Mouse (Mus musculus) megakaryocyte-erythroid progenitor cell, adult 5-6 weeks (primary cell): ENCODE results near the gene Gna14. TPM values are rescaled to one million over a fixed set of nuclear protein-coding genes. Genes with fewer than 3 reads are reported as not detected.

ENCODE experiments used
- ATAC-seq: replicated peaks from 2 replicates; pipeline ENCODE4 v1.8.0; 2016; ENCODE audit warnings: mild to moderate bottlenecking, inconsistent platforms; ENCODE audit not compliant: severe bottlenecking, poor library complexity, low FRiP score, low TSS enrichment
- total RNA-seq, 2 experiments: library from RNA; stranded (forward) in 1 of 2; stranded (reverse) in 1 of 2; fragments of 200-1000, 215-1000 nt in 1 of 2; fragments of >200 nt in 1 of 2; fragmentation: Nextera tagmentation in 1 of 2; gene quantifications; 2 replicates each; pipeline ENCODE4 v1.2.3; 2014 to 2017

Gene Gna14
- total RNA-seq, 2 experiments from 2014 or later, result 12.5 to 12.7 TPM

DNA sequence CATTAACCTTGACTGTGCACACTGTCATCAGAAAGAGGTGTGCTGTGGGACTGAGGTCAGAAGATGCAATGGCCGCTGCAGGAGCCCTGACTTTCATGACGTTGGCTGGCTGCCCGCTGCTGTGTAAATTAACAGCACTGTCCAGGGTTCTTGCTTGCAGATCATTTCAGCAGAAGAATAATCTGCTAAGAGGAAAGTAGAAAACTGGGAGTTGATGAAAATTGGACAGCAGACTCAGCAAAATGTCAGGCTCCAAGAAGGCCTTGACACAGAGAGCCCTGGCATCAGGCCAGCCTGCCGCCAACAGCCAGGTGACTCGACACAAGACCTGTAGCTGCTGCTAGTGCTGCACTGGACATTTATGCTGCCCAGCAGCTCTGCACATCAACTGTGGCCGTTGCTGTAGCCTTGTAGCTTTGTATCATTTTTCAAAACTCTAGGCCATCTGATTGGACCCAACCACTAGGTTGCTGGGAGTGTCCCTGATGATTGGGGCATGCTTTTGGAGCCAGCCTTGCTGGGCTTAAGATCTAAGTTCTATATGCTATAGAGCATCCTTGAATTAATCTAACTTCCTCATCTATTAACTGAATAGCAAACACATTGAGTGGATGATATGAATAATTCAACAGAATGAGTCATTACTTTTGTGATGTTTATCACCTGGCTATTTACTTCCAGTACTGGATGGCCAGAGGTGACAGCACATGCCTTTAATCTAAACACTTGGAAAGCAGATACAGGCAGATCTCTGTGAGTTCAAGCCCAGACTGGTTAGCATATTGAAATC lies 12.5 kb downstream of the Gna14 start:
- ATAC-seq, result peak; percentile 38

DNA sequence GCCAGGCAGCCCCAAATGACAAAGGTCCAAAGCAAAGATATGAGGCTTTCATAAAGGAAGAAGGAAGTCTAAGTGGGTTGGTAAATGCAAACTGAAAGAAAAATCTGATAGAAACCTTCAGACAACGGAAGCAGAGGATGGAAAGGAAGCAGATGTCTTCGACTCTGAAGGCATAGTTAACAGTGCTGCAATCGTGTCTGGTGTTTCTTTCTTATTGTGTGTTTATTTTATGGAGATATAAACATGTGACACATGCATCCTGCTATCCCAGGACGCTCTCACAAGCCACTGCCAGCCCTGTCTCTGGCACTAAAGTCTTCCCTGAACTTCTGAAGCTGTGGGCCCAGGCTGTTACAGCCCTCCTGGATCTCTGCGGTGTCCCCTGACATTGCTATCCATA lies 13.2 kb downstream of the Gna14 start:
- 0 out of 2 replicates have a peak, but pooled peaks have one; percentile 21 for ATAC-seq

DNA sequence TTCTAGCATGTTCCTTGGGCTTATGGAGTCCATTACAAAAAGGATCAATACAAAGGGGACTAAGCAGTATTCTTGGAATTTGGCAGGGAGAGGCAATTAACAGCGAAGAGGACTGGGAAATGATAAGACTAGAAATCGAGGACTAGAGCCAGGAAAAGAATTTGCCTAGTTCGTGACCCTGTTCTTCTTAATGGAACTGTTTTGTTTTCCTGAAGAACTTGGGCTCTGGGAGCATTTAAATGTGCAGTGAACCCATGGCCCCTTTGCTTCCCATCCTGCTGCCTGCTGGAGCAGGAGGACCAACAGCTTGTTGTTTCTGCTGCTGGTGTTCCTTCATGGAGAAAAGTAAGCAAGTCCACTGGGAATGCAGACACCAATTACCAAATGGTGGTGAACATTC lies 15.3 kb downstream of the Gna14 start:
- no peak for ATAC-seq

DNA sequence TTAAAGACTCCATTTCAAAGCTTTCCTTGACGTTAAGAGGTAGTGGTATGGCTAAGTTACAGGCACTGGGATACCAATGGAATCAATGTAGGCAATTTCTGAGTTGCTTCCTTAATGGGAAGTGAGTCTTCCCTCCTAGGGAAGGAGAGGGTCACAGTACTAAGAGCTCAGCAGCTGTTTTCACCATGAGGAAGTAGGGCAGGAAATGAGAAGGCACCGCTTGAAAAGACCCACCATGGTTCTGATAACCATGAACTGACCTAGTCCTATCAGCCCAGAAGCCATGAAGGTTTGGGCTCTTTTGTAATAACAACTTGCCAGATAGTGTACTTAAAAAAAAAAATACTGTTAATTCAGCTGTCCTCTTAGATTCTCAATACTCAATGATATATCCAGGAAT lies 20.6 kb downstream of the Gna14 start:
- no peak for ATAC-seq

DNA sequence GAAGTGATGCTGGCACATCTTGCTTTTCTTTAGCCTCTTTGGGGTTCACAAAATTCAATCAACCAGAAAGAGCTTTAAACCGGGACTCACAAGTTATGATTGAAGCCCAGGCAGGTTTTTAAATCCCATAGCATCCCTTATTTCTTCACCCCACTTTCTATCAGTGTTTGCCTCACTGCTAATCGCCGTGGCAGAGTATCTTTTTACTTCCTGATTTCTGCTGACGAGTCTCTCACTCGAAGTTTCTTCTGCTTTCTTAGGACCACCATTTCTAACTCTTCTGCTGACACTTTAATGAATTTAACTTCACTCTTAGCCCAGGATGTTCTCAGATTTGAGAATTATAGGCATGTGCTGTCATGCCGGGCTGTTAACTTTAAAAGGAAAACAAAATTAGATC lies 21.6 kb downstream of the Gna14 start:
- ATAC-seq, result no peak

DNA sequence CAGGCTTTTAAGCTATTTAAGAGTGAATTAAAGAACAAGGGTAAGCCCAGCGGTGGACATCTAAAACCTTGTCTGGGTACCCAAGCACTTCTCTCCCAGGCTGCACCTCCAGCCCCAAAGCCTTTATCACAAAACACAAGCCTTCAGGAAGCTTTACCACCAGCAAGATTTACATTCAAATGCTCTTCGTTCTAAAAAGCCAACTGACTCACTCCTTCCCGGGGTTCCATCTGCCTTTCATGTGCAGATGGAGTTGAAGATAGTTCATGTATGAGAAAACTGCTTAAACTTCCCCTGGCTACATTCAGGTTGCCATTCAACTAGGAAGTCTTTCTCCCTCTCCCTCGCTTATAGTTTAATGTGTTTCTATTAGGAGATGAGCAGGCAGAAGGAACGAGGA lies 23.8 kb downstream of the Gna14 start:
- ATAC-seq, result peak; percentile 67

DNA sequence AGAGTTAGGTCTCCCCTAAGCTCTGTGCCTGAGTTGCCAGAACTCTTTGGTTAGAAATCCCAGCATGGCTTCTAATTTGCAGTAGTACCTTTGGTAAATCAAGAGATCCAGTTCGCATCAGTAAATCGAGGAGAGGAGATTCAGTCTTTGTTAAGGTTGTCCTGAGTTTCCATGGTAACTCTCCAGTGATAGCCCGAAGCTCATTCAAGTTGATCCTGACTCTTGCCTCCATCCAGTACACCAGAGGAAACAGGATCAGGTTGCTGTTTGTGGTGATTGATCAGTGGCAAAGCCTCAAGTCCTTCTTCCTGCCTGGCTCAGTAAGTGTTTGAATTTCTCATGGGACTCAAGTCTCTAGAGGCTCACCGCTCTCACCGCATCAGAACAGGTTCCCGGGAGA lies 24.7 kb downstream of the Gna14 start:
- ATAC-seq, result no peak

DNA sequence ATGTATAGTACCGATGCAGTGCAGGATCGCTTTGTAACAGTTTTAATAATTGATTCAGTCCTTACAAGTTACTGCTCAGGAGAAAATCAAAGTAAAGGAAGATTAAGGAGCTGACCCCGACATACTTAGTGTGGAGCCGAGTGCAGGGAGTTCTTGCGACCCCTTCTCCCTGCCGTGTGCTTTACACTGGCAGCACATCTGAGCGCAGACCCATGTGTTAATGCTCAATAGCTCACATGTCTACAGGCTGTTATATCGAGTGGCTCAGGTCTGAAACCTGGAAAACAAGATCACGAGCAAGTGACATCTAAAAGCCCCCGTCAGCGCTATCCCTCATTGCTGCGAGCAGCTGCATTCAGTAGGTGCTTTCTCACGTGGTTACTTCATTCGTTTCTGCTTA lies 25.3 kb downstream of the Gna14 start:
- ATAC-seq, result no peak

DNA sequence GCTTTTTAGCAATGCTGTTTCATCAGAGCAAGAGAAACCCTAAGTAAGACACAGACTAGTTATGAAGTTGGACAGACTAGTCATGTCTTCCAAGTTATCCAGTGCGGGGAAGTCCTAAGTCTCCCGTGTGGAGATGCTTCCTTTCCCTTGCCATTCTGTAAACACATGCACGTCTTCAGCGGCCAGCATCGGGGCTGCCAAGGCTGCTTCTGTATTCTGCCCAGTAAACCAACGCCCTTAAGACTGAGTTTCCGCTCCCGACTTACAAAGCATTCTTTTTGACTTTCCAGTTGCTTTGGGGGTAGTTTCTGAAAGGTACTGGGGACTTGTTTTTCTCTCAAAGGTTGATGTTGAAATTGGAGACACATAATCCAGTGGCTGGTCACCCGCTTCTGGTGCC lies 26.9 kb downstream of the Gna14 start:
- ATAC-seq, result no peak

DNA sequence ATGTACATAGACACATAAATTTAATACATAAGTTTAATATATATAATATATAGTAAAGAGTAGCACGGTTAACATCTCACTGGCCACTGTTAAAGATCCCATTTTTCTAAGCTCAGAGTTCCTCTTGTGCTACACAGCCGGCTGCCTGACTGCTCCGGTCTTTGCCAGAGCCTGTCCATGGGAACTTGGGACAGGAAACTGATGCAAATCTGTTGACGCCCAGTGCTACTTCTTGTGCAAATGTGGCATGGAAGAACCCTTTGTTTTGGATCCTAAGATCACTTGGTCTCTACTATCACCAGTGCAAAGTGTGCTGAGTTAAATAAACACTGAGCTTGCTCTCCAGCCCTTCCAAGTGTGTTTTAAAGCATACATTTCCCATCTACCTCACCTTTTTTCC lies 29.2 kb downstream of the Gna14 start:
- ATAC-seq, result no peak

DNA sequence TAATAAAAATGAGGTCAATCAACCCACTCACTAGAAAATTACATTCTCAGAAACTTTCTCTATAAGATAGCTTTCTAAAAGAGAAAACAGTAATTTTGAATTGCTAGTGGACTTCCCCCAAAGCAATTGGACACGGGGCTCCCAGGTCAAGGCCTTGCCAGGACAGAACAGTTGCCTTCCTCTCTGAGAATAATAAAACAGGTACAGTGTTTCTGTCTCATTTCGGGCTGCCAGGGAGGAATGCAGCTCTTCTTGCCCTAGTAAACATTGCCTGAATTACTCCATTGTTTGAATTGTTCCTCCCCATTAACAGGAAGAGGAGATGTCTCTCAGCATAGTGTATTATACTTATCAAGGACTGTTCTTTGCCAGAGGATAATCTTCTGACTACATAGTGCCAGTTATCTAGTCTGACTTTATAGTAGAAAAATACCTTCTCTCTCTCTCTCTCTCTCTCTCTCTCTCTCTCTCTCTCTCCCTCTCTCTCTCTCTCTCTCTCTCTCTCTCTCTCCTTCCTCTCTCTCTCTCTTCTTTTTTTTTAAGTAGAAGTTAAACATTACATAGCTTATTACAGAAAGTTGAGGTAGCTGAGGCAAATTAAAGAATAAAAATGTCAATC lies 33.3 kb downstream of the Gna14 start:
- no peak for ATAC-seq

DNA sequence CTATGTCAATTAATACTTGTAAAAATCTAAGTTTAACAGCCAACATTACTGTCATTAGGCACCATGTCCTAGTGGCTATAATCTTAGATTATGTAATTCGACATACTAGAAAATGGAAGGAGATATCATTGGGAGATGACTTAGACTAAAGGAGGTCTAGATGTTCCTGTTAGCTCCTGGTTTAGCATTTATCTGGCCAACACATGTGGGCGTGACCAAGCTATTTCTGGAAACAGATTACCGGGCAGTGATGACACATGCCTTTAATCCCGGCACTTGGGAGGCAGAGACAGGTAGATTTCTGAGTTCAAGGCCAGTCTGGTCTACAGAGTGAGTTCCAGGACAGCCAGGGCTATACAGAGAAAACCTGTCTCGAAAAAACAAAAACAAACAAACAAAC lies 37.1 kb downstream of the Gna14 start:
- no peak for ATAC-seq

DNA sequence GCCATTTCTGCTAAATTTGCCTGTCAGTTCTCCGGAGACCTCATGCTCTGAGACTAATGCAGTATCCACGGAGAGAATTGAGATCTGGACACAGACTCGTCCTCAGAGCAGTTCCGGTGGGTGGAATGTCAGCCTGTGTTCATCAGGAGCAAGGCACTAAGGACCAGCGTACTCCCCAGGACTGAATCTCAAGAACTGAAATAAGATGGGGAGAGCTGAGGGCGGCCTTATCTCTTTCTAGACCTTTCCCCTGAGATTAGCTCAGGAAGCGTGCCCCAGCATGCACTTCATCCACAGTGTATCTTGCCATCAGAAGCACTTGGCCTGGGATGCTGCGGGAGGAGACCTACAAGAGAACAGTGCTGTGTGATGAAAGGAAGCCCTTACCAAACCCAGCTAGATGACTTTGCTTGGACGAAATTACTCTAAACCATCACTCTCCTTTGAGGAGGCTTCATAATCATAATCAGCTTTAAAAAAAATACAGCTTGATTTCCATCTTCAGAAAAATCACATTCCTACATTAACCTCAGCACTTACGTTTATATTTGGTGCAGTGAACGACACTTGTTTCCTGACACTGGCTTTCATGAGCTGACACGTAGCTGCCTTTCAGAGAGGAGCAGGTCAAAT lies 41.9 kb downstream of the Gna14 start:
- ATAC-seq, result no peak

DNA sequence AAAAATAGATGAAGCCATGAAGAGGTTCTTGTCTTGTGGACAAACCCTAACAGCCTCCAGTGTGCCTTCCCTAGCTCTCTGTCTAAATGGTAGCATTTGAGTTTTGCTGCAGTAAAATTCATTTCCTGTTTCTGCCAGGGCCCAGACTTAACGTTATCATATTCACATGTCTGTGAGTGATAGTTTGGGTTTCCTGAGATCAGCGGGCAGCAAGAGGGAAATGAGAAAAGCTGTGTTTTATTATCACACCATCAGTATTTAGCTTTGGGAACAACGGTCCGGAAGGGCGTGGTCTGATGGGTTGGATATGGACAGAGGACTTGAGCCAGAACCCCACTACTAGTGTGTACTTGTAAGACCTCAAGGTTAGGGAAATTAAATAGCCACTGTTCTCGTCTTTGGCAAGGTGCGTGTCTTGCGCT lies 42.6 kb downstream of the Gna14 start:
- peak; percentile 64 for ATAC-seq

DNA sequence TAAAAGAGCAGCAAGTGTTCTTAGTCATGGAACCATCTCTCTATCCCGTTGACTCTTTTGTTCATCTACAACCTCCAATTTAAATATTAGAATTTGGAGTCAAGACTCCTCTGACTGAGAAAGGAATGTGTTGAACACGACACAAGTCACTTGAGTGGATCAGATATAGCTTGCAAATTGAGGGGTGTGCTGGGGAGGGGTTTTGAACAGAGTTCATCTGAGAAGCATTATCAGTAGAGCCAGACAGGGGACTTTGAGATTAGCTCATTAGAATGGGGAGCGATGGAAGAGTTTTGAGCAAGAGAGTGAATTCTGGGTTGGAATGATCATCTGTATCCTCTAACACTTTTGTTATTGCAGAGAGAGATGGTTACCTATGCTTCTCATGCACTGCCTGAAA lies 46.5 kb downstream of the Gna14 start:
- ATAC-seq, result peak; percentile 31

DNA sequence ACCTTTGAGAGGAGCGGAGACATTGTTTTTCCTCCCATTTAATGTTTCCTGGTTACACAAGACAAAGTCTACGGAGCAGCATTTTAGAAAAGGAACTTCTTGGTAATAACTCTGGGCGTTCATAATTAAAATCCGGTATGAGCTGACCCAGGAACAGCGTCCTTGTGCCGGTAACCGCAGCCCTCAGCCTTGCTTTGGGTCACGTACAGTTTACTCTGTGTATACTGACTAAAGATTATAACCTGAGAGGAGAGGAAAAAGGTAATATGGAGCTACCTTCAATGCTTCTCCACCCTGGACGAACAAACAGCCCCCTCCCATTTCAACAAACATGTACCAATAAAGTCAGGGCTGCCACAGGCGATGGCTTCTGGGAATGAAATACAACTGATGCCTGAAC lies 48.7 kb downstream of the Gna14 start:
- ATAC-seq, result no peak

DNA sequence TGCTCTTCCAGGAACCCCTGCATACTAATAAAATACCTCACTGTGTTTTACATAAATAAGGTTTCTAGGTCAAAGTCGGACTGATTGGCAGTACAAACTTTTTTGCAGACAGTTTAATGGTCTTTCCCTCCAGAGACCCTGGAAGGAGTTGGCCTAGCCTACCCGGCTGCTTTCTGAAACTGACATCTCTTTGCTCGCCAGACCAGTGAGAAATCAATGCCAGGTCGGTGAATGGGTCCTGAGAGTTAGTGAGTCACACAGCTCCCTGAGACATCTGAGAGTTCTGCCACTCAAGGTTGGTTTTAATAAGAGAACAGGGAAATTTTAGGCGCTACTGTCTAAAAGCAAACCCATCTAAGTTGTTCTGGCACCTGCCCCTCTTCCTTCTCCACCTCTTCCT lies 49.1 kb downstream of the Gna14 start:
- no peak for ATAC-seq

DNA sequence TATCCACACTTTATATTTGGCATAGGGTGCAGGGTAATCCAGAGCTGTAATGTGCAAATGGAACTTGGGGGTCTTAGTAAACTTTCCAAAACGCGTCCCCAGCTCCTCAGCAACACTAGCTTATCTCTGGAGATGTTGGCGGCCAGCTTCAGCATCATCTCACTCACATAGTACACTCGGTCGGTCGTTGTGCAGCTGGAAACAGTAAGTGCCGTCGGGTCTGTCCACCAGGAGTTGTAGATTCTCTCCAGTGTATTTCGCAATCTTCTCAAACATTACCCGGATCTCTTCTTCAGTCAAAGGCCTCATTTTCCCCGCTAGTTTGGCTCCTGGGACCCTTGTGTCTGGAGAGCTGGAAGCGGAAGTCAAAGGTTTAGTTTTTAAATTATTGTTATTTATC lies 55.2 kb downstream of the Gna14 start:
- no peak for ATAC-seq

DNA sequence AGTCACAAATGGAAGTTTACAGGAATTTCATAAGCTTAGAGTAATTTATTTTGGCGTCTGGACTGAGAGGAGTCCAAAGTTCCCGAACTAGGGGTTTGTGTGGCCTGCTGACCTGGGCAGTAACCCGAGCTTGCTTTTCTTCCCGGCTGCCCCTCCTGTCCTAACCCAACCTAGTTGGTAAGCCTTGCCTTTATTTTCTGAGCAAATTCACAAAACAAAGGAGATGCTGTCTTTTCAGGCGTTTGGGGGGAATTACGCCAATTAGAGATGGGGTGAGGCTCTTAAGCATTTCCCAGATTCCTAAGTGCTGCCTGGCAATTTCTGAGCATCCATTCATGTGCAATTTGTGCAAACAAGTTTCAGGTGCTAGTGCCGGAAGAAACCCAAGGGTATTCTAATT lies 55.9 kb downstream of the Gna14 start:
- ATAC-seq, result no peak

DNA sequence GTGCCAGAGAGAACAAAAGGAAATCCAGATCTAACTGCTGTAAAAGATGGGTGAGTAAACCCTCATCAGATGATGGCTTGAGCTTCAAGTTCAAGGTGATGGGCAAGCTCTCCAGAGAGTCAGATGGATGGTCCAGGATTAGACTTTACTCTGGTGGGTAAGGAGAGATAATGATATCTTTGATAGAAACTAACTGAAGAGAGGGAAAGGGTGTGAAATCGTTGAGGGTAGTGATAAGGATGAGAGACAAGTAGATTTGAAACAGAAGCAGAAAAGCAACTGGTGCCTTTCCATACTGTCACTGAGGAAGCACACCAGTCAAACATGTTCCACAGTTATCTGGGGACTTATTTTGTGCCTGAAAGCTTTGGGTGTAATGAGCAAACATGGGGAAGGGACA lies 56.9 kb downstream of the Gna14 start:
- ATAC-seq, result no peak
